Mouse (Mus musculus) stomach, embryonic 14.5 days (tissue): ENCODE data around the gene Unc50. TPM values are rescaled to one million over a fixed set of nuclear protein-coding genes. Genes with fewer than 3 reads are reported as not detected.

Experiments used
- ATAC-seq: fragments of 200-750 bp; cut with Nextera tagmentation; 2 replicates; pipeline ENCODE4 v1.8.0; 2017; ENCODE audit warnings: low read depth, moderate TSS enrichment; ENCODE audit not compliant: insufficient number of reproducible peaks, insufficient read depth, low FRiP score
- H3K27ac ChIP-seq: fragments of 300-500 bp; sonication (generic); 2 replicates; pipeline ENCODE4 v1.5.1; 2014; ENCODE audit warnings: mild to moderate bottlenecking, low read length, moderate library complexity, mixed read lengths
- H3K27me3 ChIP-seq: fragments of 300-500 bp; sonication (generic); 2 replicates; pipeline ENCODE4 v1.6.1; 2014; ENCODE audit warnings: low read length, control low read depth, mixed read lengths; ENCODE audit not compliant: control insufficient read depth, insufficient read depth
- H3K36me3 ChIP-seq: fragments of 300-500 bp; sonication (generic); 2 replicates; pipeline ENCODE4 v1.6.1; 2014; ENCODE audit warnings: mild to moderate bottlenecking, control low read depth, low read length, moderate library complexity, mixed read lengths; ENCODE audit not compliant: control insufficient read depth, insufficient read depth
- H3K4me1 ChIP-seq: fragments of 300-500 bp; sonication (generic); 2 replicates; pipeline ENCODE4 v1.6.1; 2014; ENCODE audit warnings: low read length, control low read depth, mixed read lengths; ENCODE audit not compliant: control insufficient read depth, insufficient read depth
- H3K4me2 ChIP-seq: fragments of 300-500 bp; sonication (generic); replicated peaks from 2 replicates; pipeline ENCODE4 v1.6.1; 2014; ENCODE audit warnings: low read depth, low read length, control low read depth
- H3K4me3 ChIP-seq: fragments of 300-500 bp; sonication (generic); 2 replicates; pipeline ENCODE4 v1.5.1; 2014; ENCODE audit warnings: low read depth, low read length, control low read depth
- H3K9ac ChIP-seq: fragments of 300-500 bp; sonication (generic); replicated peaks from 2 replicates; pipeline ENCODE4 v1.6.1; 2014; ENCODE audit warnings: low read depth, mild to moderate bottlenecking, control low read depth, low read length, moderate library complexity, mixed read lengths
- H3K9me3 ChIP-seq: fragments of 300-500 bp; sonication (generic); 2 replicates; pipeline ENCODE4 v1.6.1; 2016; ENCODE audit warnings: low read depth, low read length, control low read depth; ENCODE audit not compliant: control insufficient read depth
- WGBS: fragments of 180-500 bp; shearing (Covaris S2); extraction: QIAGEN DNeasy Blood & Tissue Kit; methylation state at CpG from one replicate; pipeline ENCODE4 v1.1.7; 2014; 5-methylcytosine and 5-hydroxymethylcytosine counted together
- polyA plus RNA-seq: library from polyadenylated mRNA; unstranded; fragments of >200 nt; fragmentation: Nextera tagmentation; extraction: Ambion mirVana; gene quantifications from 2 replicates; pipeline ENCODE4 v1.2.1, GENCODE M21; 2014

Gene Unc50
- polyA plus RNA-seq, 1 experiment from 2014 or later, result 139 TPM

DNA sequence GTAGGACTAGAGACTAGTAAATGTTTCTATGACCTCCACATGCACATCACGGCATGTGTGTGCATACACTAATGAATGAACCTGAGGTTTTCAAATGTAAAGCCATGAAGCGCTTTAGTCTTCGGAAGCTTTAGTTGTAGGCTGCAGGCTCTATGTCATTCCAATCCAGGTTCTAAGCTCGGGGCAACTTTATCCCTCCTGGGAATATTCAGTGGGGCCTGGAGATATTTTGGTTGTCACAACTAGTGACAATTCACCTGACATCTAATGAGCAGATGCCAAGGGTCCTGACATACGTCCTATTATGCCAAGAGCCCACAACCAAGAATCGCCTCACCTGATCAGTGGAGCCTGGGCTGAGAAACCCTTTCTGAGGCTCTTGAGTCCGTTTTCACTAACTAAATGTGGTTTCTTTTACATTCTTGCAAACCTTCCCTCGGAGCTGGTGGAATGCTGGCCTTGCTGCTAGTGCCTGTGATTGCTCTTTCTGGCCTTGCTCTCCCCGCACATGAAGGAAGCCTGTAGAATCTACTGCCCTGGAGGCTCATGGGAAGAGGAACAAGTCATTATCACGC, 35.0 kb downstream of the Unc50 start:
- no peak for ATAC-seq
- no peak overlapping the region for H3K27ac ChIP-seq
- H3K4me3 ChIP-seq, result no peak overlapping the region
- WGBS, result 82% methylated on average over 10 of the region's 10 CpGs
- 0 out of 2 replicates have a peak, but pooled peaks cover 3% of the 10 kb centered on the region for H3K9me3 ChIP-seq
- H3K36me3 ChIP-seq, result no peaks in the 10 kb centered on the region
- no peak overlapping the region for H3K9ac ChIP-seq
- H3K27me3 ChIP-seq, result no peaks in the 10 kb centered on the region
- H3K4me1 ChIP-seq, result no peaks in the 10 kb centered on the region
- H3K4me2 ChIP-seq, result no peak overlapping the region

GRCm38 (mm10) chr1:37466322-37466995, 36.5 kb downstream of the Unc50 start:
- Histone ChIP-seq H3K4me2 (no peak overlapping the region), H3K36me3 (no peaks in the 10 kb centered on the region), H3K4me1 (no peaks in the 10 kb centered on the region), H3K9me3 (0 out of 2 replicates have a peak, but pooled peaks cover 3% of the 10 kb centered on the region), H3K27me3 (no peaks in the 10 kb centered on the region), H3K27ac (no peak overlapping the region), H3K4me3 (no peak overlapping the region), H3K9ac (no peak overlapping the region)
- 89% methylated on average over 3 of the region's 3 CpGs for WGBS
- no peak for ATAC-seq

GRCm38 (mm10) chr1:37467806-37468205, 37.9 kb downstream of the Unc50 start:
- Histone ChIP-seq H3K4me2 (no peak overlapping the region), H3K36me3 (no peaks in the 10 kb centered on the region), H3K4me1 (no peaks in the 10 kb centered on the region), H3K9me3 (0 out of 2 replicates have a peak, but pooled peaks cover 3% of the 10 kb centered on the region), H3K9ac (no peak overlapping the region), H3K27me3 (no peaks in the 10 kb centered on the region), H3K4me3 (no peak overlapping the region), H3K27ac (no peak overlapping the region)
- ATAC-seq, result no peak
- WGBS, result 86% methylated on average over 4 of the region's 4 CpGs

DNA sequence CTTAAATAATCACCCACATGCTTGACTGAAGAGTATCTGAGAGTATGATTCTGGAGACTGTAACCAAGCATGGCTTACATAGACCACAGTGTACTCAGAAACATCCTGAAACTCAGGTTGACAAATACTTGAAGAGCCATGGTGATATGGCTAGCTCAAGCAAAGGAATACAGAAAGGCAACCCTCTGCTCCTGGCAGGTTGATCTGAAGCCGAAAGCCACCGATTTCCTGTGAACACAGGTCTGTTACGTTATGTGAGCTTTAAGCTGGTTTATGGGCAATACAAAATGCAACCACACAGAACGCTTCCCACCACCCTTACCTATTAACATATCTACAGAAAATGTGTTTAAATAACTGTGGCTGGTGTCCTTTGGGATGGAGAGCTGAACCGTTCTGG, 39.1 kb downstream of the Unc50 start:
- Histone ChIP-seq H3K27ac (no peak overlapping the region), H3K4me1 (no peaks in the 10 kb centered on the region), H3K27me3 (no peaks in the 10 kb centered on the region), H3K9ac (no peak overlapping the region), H3K36me3 (no peaks in the 10 kb centered on the region), H3K4me2 (no peak overlapping the region), H3K9me3 (0 out of 2 replicates have a peak, but pooled peaks cover 3% of the 10 kb centered on the region), H3K4me3 (no peak overlapping the region)
- no peak for ATAC-seq
- 93% methylated on average over 5 of the region's 5 CpGs for WGBS

- ATAC-seq, result no peak
- no peak overlapping the region for H3K27ac ChIP-seq
- 0 out of 2 replicates have a peak, but pooled peaks cover 3% of the 10 kb centered on the region for H3K9me3 ChIP-seq
- no peak overlapping the region for H3K9ac ChIP-seq
- H3K27me3 ChIP-seq, result no peaks in the 10 kb centered on the region
- H3K4me1 ChIP-seq, result no peaks in the 10 kb centered on the region
- H3K4me3 ChIP-seq, result no peak overlapping the region
- H3K36me3 ChIP-seq, result no peaks in the 10 kb centered on the region
- WGBS, result 80% methylated on average over 6 of the region's 6 CpGs
- H3K4me2 ChIP-seq, result no peak overlapping the region
Measured at GRCm38 (mm10) chr1:37471179-37472148, 41.5 kb downstream of the Unc50 start.

- H3K4me3 ChIP-seq, result no peak overlapping the region
- H3K9me3 ChIP-seq, result 0 out of 2 replicates have a peak, but pooled peaks cover 2% of the 10 kb centered on the region
- 0 out of 2 replicates have a peak, but pooled peaks cover 3% of the 10 kb centered on the region for H3K4me1 ChIP-seq
- 88% methylated on average over 10 of the region's 10 CpGs for WGBS
- no peak overlapping the region for H3K9ac ChIP-seq
- no peak for ATAC-seq
- H3K36me3 ChIP-seq, result no peaks in the 10 kb centered on the region
- no peak overlapping the region for H3K4me2 ChIP-seq
- no peak overlapping the region for H3K27ac ChIP-seq
- no peaks in the 10 kb centered on the region for H3K27me3 ChIP-seq
Measured at GRCm38 (mm10) chr1:37473251-37473650, 43.3 kb downstream of the Unc50 start.

GRCm38 (mm10) chr1:37474046-37474445, 44.1 kb downstream of the Unc50 start:
- no peak for ATAC-seq
- Histone ChIP-seq H3K9me3 (no peaks in the 10 kb centered on the region), H3K4me2 (no peak overlapping the region), H3K27ac (0 out of 2 replicates have a peak overlapping the region, but pooled peaks have one; percentile 52), H3K36me3 (no peaks in the 10 kb centered on the region), H3K27me3 (no peaks in the 10 kb centered on the region), H3K4me1 (0 out of 2 replicates have a peak, but pooled peaks cover 3% of the 10 kb centered on the region), H3K9ac (no peak overlapping the region), H3K4me3 (no peak overlapping the region)
- WGBS, result 81% methylated on average over 8 of the region's 8 CpGs

DNA sequence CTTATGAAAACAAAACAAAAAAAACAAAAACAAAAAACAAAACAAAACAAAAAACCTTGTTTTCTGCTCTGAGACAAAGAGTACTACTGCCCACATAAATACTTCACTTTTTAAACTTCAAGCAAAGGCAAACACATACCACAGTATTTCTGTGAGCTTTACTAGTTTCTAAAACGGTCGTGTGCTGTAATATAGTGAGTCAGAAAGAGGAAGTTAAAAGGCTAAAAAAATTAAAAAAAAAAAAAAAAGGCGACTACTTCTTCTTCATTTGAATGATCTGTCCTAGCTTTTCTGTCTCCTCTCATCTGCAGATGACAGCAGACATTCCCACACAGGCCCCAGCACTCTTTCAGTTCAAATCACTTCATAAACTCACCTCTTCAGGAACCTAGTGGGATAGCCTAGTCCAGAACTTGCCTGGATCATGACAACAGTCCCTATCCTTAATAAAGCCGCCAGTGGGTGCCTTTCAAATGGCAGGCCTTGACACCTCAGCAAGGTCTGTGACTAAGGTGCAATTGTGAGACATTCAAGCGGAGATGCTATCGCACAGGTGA, 44.8 kb downstream of the Unc50 start:
- H3K4me2 ChIP-seq, result no peak overlapping the region
- H3K27me3 ChIP-seq, result no peaks in the 10 kb centered on the region
- 0 out of 2 replicates have a peak, but pooled peaks cover 3% of the 10 kb centered on the region for H3K4me1 ChIP-seq
- 91% methylated on average over 6 of the region's 6 CpGs for WGBS
- no peak overlapping the region for H3K9ac ChIP-seq
- ATAC-seq, result no peak
- no peaks in the 10 kb centered on the region for H3K36me3 ChIP-seq
- H3K9me3 ChIP-seq, result no peaks in the 10 kb centered on the region
- H3K4me3 ChIP-seq, result no peak overlapping the region
- 0 out of 2 replicates have a peak overlapping the region, but pooled peaks have one; percentile 52 for H3K27ac ChIP-seq
